Mouse (Mus musculus) retina, adult 2 months (tissue): ENCODE data around the gene Racgap1.

ENCODE experiments used
- DNase-seq: peaks from one replicate; pipeline ENCODE4 v3.0.0-alpha.2; 2012; ENCODE audit warnings: low read depth, low spot score

Racgap1 gene

DNA sequence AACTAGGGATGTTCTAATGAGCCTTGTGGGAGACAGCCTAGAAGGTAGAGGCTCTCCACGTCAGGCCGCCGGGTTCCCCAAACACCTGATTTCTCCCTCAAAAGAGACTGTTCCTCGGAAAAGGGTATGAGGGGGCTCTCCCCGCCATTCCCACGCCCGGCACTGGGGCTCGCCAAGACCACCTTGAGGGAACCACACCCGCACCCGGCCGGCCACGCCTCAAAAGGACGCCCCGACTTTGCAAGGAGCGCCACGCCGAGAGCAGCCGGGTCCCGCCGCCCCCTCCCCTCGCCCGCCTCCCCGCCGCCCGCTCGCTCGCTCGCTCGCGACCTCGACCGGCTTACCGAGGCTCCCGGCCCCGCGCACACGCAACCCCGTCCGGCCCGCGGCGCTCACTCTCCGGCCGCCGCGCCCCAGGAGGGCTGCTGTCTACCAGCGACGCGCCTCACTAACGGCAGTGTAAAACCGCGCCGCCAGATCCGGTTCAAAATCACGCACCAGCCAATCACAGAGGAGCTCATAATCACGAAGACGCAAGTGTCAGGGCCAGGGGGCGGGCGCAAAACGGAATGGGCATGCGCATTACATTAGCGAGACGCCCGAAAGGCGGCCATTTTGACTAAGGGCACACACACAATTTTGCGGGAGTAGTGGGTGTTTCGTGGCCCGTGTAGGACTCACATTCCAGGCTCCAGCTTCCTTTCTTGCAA is at the start of gene Racgap1:
Gene Racgap1, minus strand, starts transcription at position 494 of the 710 bp plus-strand sequence.
- peak; percentile 89 for DNase-seq

DNA sequence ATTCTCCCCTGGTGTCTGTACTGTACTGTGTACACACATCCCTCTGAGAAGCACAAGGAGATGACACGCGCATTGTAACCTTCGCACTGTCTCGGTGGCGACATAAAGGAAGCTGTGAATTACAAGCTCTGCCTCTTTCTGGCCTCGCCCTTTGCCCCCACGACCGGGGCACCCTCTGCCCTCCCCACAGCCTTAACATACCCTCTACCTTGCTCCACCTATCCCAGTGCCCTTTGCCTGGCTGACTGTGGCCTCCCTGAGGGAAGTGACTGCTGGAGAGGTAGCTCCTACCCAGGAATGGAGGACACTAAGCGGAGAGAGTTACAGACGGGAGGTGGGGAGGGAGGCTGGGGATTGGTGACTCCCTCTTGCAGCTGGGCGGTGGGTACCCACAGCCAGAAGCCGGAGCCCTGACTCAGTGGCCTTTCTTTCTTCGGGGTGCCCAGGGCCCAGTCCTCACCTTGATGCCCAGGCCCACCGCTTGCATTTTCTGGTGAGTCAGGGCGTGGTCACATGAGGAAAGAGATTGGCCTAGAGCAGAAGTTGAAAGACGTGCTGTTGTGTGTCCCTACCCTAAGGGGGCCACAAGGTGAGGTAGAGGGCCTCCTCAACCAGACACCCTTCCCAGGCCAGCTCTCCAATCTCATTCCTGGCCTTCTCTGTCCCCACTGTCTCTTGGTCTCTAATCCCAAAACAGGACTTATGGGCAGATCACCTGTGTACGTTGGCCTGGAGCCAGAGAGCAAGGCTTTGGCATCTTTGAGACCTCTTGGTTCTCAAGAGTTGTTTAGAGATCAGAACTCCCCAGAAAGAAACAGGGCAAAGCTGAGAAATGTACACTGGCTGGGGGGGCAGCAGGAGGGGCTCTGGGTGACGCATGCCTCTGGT is 49.0 kb upstream of the Racgap1 start:
- no peak for DNase-seq

DNA sequence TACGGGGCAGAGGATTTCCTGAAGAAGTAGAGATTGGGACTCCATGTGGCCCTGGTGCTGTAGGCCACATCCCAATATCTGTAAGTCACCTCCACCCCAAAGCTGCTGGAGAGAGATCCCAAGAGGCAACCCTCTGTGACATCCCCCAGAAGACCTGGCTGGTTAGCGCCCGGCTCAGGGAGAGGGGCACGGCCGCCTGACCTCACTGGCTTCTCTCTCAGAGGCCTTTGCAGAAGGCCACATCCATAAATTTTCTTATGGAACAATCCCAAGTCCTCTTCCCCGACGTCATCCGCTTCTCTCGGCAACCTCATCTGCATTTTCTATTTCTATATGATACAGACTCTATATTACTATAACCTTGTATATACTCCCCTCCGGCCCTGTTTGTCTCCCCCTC is 48.3 kb upstream of the Racgap1 start:
- DNase-seq = no peak

DNA sequence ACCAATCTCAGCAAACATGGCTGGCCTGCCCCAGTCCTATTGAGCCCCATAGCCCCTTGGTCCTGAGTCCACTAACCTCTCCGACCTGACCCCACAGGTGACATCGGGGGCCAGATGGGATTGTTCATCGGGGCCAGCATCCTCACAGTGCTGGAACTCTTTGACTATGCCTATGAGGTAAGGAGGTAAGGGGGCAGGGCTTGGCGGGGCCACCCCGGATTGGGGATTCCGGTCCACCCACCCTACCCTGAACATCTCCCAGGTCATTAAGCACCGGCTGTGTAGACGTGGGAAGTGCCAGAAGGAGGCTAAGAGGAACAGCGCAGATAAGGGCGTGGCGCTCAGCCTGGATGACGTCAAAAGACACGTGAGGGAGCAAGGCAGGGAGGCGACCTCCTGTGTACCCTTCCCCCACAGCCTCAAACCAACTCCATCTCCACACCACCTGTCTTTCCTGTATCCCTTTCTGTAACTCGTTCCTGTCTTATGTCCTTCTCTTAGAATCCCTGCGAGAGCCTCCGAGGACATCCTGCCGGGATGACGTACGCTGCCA is 47.2 kb upstream of the Racgap1 start:
- DNase-seq = no peak

DNA sequence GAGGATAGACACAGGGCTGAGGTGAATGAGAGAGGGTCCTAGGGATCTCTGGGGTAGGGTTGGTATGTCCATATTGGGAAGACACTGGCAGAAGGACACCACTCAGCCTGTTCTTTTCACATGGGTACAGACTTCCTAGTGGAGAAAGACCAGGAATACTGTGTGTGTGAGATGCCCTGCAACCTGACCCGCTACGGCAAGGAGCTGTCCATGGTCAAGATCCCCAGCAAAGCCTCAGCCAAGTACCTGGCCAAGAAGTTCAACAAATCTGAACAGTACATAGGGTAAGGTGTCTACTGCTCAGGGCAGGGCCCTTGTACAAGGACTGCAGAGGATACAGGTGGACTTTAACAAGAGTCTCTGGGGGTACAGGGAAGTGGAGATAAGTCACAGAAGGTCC is 45.9 kb upstream of the Racgap1 start:
- DNase-seq = no peak

DNA sequence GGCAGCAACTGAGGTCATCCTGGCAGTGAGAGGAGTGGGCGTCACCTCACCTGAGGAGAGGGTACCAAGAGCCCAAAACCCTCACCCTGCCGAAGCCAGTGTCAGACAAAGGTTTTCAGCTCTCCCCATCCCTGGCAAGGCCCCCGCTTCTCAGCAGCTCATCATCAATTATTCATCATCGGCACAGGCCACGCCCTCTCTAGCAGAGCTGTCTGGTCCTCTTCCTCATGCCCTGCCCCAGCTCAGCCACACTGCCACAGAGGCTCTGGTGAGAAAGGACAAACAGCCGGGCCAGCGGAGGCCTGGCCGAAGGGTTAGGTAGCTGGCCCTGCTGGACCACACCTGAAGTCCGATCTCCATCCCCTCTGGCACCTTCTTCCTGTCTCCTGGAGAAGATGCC is 40.5 kb upstream of the Racgap1 start:
- DNase-seq = no peak

DNA sequence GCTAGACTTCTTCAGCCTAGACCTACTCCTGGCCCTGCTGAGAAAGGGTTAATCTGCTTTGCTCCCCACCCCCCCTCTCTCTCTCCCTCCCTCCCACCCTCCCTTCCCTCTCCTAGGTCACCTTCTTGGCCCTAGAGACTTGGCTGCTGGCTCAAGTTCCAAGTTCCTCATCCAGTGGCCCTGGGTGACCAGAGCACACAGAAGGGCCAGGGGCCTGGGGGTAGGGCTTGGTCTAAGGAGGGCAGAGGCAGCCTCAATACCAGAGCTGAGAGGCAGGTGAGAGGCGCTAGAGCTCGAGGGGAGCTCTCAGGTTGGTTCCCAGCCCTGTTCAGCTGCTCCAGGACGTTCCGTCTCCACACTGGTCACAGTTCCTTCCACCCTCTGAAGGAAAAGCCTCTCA is 39.5 kb upstream of the Racgap1 start:
- DNase-seq = no peak

DNA sequence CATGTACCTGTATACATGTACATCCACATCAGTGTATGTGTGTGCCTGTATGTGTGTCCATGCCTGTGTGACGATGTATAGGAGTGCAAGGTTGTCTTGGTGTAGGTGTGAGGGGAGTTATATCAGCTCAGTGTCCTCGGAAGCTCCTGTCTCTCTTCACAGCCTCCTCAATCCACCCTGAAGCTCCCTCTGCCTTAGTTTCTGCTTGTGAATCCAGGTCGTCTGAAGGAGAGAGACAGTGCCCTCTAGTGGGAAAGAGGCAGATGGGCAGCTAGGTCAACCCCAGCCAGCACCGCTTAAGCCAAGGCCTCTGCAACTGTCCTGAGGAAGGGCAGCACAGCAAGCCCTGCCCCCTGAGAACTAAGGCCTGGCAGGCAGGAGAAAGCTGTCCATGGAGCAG is 37.3 kb upstream of the Racgap1 start:
- peak; percentile 44 for DNase-seq

DNA sequence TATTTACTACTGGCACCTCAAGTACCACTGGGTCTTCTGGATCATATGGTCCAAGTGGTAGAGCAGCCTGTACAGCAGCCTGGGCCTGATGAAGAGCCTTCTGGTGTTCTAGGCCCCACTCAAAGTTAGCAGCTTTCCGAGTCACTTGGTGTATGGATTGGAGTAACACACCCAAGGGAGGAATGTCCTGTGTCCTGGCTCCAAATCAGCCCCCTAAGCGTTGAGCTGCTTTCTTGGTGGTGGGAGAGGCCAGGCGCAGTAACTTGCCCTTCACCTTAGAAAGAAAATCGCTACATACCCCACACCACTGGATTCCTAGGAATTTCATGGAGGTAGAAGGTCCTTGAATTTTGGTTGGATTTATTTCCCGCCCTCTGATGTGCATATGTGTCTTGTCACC is 32.7 kb upstream of the Racgap1 start:
- no peak for DNase-seq

DNA sequence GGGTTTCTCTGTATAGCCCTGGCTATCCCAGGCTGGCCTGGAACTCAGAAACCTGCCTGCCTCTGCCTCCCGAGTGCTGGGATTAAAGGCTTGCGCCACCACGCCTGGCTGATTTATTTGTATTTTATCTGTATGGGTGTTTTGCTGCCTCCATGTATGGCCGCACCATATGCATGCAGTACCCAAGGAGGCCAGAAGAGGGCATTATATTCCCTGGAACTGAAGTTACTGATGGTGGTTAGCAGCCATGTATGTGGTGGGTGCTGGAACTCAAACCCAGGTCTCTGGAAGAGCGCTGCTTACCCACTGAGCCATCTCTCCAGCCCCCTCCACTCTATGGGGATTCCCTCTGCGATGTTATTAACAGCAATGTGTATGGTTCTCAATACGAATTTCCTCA is 31.4 kb upstream of the Racgap1 start:
- no peak for DNase-seq

DNA sequence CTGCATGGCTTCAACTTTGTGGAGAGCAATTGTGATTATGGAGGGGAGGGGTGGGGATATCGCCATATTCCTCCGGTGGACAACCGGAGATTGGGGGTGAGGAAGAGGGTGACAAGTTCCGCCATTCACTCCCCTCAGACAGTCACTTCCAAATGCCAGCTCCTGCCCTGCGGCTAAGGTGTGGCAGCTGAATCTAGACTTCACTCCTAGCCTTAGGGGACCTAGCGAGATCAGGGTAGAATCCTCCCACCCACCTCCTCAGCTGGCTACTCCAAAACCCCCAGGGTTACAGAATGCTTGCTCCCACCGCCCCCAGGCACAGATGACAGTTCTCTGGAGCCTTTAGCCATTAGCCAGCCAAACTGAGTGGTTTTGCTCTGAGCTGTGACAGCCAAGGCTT is 27.6 kb upstream of the Racgap1 start:
- no peak for DNase-seq

DNA sequence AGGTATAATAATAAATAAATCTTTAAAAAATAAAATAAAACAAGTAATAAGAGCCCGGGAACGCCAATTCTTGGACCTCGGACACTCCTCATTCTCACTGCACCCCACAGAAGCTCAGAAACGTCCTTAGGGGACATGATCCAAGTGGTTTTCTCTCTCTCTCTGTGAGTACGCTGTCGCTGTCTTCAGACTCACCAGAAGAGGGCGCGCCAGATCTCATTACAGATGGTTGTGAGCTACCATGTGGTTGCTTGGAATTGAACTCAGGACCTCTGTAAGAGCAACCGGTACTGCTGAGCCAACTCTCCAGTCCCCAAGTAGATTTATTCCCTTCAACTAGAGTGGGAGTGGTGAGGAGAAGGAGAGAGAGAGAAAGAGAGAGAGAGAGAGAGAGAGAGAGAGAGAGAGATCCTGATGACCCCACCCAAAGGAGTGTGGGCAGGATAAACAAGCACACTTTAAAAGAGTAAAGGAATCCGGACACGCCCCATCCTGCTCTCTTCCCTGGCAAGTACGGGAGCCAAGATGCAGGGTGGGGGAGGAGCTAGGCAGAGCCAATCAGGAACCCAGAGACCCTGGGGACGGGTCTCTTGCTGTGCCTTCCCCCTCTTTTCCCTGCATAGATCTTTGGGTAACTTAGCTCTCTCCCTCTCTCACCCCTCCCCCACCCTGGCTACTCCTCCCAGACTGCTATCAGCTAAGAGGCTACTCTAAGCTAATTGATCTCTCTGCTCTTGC is 26.8 kb upstream of the Racgap1 start:
- DNase-seq = no peak

DNA sequence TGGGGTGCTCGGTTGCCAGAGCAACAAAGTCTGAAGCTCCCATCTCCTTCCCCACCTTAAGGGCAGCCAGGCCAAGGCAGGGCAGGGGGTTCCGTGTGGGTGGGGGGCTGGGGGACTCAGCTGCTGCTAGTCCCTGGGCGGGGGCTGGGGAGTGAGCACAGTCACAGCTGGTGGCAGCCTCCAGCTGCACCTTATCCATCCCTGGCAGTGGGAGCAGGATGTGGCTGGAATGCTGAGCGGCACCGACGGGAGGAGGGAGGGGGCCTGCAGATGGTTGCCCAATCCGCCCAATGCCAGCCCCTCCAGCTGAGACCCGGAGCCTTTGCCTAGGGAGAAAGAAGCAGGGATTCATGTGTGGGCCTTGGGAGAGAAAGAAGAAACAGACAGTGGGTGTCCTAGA is 25.6 kb upstream of the Racgap1 start:
- DNase-seq = no peak

DNA sequence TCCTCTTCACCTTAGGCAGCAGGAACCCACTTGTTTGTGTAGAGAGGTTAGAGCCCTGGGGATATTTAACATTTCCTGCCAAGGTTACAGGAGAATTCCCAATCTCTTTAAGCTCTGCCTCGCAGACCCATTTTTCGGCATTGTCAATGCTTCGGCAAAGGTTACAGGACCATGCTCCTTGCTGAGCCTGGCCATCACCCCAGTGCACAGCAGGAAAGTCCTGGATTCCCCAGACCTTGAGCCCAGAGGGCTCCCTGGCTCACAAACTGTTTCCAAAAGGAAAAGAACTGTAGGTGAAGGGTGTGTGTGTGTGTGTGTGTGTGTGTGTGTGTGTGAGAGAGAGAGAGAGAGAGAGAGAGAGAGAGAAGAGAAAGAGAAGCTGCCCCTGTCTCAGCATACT is 23.4 kb upstream of the Racgap1 start:
- DNase-seq = no peak

DNA sequence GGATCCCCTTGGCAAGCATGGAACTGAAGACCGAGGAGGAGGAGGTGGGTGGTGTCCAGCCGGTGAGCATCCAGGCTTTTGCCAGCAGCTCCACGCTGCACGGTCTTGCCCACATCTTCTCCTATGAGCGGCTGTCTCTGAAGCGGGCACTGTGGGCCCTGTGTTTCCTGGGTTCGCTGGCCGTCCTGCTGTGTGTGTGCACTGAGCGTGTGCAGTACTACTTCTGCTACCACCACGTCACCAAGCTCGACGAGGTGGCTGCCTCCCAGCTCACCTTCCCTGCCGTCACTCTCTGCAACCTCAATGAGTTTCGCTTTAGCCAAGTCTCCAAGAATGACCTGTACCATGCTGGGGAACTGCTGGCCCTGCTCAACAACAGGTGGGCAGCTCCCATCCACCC is 20.3 kb upstream of the Racgap1 start:
- no peak for DNase-seq

DNA sequence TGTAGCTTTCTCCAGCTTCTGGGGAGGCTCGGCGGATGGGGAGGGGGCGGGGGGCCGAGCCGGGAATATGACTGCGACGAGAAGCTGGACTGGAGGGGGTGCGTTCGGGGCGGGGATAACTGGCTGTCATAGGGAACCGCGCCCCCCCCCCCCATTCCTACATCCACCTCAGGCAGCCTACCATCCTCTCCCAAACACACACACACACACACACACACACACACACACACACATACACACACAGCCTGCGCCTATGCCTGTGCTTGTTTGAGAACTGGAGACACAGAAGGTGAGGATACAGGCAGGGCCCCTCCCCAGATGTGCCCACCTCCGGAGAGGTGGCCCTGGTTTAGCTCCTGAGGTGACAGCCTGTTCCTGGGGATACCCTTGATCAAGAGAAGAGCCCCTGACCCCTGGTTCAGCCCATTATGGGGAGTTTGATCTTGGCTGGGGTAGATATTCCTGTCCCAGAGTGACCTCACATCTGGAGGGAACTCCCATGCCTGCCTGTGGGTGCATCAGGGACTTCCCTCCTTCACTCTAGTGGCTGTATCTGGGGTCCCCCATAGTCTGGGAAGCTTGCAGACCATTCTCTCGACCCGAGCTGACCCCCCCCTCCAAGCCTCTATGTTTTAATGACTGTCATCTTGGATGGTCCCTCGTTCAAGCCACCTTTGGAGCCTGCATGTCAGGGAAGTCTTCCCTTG is 19.7 kb upstream of the Racgap1 start:
- DNase-seq = no peak

DNA sequence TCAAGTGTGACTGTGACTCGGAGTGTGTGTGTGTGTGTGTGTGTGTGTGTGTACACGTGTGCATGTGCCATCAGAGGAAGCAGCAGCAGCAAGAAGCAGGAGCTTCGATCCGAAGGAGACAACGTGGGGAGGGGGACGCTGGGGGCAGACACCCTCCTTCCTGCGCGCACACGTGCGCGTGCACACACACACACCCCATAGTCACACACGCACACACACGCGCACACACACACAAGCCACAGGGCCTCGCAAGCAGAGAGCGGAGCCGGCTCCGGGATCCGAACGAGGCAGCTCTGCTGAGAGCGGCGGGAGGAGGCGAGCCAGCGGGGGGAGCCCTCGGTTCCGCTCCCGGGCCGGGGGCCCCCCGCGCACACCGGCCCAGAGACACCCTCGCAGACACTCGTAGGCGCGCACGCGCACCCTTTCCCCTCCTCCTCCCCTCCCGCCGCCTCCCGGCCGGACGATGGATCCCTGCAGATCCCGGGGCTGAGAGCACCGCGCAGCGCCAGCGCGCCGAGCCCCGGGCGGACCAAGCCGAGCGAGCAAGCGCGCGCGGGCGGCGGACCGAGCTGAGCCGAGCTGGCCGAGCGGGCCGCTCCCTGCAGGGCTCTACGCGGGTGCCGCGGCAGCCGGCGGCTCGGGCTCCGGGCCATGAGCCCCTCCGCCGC is 18.8 kb upstream of the Racgap1 start, which contains the start of gene Asic1:
Gene Asic1, plus strand, starts transcription at position 215 of the 668 bp plus-strand sequence.
- DNase-seq = peak; percentile 30

DNA sequence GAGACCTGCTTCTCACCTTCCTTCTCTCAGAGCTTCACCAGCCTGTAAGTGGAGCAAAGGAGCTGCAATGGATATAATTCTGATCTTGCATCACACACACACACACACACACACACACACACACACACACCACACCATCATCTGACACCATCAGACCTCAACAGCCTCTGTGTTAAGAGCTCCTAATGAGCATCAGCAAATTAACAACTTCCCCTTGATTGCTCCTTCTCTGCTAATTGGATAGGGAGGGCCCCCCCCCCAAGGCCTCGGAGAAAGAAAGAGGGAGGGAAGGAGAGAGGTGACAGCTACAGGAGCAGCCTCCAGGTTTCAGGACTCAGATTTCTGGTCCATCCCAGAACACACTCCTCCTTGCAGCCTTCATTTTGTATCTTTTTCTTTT is 17.9 kb upstream of the Racgap1 start:
- DNase-seq = no peak

DNA sequence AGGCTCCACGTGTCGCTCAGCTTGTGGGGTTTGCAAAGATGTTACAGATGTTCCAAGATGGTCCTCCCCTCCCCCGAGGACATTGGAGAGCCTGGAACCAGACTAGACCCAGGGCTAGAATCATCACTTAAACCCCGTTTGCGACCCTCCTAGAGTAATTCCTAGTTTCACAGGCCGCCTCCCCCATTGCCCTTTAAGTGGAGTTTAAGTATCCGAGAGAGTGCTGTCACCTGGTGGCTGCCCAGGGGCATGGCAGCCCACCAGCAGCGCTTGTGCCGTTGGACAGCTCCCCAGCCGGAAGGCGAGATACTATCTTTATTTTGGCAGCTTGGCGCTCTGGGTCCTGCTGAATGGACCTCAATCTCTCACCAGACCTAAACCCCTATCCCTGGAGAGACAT is 17.4 kb upstream of the Racgap1 start:
- no peak for DNase-seq

DNA sequence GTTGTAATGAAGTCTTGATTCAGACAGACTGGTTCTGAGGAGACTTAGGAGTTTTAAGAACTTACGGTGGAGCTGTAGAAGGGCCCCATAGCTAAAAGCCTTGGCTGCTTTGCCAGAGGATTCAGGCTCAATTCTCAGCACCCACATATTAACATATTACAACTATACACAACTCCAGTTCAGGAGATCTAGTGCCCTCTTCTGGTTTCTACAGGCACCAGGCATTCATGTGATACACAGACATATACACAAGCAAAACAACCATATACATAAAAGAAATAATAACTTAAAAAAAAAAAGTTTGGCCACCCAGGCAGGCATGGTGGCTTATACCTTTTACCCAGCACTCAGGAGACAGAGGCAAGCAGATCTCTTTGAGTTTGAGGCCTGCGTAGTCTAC is 16.1 kb upstream of the Racgap1 start:
- no peak for DNase-seq
